Mouse (Mus musculus) kidney, adult 18-20 months (tissue): ENCODE measurements at regions not wholly inside any gene's neighbourhood (a gene's known extent, or its start where the extent isn't known, plus 50 kb on each side); places are given as distances from the start of the nearest gene placed in this dataset.

Experiments
- DNase-seq: peaks from one replicate; pipeline ENCODE4 v3.0.0; 2021

GRCm38 (mm10) chr2:173930606-173931177, 145.4 kb upstream of the Stx16 start:
- DNase-seq, result no peak

DNA sequence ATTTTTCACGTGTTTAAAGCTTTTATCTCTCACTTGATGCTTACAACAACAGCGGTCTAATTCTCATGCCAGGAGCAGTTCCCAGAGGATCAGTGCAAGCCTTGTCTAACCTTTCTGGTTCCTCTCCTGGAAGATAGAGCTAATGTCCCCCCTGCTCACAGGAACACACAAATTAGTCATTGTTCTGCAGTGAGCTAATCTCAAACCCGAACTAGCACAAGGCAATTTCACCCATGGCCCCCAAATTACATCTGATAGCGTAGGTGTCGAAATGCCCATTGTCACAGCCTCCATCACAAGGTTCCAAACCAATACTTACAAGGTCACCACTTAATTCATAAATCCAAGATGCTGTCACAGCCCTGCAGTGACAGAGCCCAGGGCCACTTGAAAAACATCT, 140.4 kb upstream of the Stx16 start:
- DNase-seq, result no peak

- DNase-seq, result no peak
These were observed 138.3 kb upstream of the Stx16 start for GRCm38 (mm10) chr2:173937531-173938439.

DNA sequence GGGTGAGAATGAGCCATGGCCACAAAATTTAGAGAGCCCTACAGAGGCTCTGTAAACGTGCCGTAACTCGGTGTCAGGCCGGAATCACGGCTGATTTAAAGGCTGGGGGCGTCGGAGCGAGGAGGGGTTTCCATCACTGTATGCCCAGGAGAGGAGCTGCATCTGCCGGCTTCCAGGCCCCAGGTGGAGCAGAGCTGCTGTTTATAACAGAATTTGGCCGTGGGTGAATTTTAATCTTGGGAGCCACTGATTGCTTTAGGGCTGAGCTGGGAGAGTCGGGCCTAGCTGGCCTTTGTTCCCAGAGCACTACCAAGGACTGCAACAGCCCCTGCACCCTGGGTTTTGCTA, 137.7 kb upstream of the Stx16 start:
- no peak for DNase-seq

- no peak for DNase-seq
These were observed 130.7 kb upstream of the Stx16 start for GRCm38 (mm10) chr2:173945441-173945840.

- DNase-seq, result peak; percentile 0
These were observed 127.5 kb upstream of the Stx16 start for GRCm38 (mm10) chr2:173948586-173948985.

DNA sequence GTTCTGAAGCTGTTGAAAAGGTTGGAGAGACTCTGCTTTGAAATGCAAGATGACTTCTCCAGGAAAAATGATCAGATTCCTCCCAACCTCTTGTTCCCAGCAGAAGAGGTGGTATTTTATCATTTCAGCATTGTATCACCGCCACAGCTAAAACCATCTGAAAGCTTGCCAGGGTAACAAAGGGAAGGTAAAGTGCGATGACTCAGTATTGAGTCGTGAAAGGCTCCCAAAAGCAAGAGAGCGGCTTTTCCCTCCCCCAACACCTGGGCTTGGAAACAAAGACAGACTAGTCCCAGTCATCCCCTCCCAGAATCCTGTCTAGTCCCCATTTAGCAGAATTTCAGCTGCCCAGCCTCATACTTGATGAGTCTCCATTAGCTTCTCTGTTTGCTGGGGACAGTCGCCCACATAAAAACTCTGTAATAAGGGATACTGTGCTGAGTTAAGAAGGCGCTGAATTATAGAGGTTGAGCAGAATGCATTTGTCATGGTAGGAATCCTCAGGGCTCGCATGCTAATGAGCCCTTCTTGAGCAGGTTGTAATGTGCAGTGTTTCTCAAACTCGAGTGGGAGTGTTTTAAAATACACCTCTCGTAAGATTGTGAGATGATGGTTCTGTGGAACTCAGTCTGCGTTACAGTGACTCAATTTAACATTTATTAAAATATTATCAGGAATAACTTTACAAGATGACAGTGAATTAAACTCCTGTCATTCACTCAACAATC, 125.8 kb upstream of the Stx16 start:
- DNase-seq, result peak; percentile 0

DNA sequence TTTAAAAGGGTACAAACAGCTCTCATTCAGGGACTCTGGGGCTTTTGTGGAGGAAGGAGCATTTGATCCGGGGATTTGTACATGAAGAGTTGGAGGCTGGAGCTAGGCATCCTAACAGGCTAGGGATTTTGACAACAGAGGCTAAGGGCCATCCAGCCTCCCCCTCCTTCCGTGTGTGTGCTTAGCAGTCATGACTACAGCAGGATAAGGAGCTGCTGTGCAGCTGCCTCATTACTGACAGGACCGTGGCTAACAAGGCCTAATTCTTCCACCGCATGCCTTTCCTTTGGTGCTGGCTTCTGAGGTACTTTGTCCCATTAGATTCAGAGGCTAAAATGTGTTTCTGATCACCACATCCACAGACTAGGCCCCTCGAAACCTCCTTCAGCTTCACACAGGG, 110.0 kb upstream of the Stx16 start:
- peak; percentile 1 for DNase-seq

GRCm38 (mm10) chr2:173970789-173971188, 105.3 kb upstream of the Stx16 start:
- DNase-seq, result peak; percentile 1

- DNase-seq, result peak; percentile 69
These were observed 99.6 kb upstream of the Stx16 start for GRCm38 (mm10) chr2:173976314-173977053.

DNA sequence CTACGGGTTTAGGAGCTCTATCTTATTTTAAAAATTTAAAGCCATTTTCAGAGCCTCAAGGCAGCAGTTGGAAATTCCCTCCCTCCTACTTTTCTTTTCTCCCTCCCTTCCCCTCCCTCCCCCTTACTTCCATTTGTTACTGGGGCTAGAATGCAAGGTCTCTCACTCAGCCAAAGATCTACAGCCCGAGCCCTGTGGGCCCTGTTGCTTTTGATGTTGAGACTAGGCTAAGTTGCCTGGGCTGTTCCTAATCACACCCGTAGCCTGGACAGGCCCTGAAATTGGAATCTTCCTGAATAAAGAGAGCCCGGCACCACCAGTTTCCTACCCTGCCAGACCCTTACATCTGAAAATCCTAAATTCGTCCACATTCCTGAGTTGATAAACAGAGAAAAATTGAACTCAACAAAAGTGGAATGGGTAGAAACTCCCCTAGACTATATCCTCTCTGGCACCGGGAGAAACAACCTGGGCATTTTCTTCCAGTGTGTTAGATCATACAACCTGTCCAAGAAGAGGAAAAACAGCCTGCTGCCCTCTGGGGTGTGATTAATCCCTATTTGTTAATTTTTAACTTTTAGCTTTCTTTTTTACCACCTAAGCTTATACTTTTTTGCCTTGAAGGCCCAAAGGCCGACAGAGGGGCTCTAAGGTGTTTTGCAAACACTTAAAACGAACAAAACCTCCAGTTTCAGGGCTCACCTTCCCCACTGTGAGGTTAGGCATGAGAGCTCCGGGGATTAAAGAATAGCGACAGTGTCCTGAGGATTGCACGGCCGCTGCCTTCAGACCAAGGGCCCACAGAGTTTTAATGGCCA, 98.7 kb upstream of the Stx16 start:
- peak; percentile 65 for DNase-seq

DNA sequence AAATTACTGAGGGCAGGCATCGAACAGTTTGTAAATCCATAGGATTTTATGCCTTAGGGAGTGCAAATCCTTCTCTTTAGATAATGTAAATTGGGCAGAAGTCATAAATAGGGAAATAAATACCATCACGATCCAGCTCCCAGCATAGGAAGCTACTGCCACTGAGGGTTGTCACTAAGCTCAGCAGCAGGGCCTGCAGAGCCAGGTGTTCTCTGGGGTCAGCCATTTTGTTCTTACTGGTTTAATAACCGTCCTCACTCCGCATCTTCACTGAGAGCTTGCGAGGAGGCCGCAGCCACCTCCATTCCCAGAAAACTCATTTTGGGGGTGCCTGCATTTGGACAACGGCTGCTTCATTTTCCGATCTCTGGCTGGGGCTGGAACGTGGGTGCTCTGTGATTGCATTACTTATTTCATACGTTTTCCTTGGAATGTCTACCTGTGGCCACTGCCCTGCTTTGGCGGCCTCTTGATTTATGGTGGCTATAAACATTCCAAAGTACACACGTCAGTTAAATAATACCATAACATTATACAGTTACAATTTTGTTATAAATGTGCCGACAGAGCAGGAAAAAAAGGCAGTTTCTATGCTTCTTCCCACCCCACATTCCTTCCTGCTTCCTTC, 97.9 kb upstream of the Stx16 start:
- no peak for DNase-seq

DNA sequence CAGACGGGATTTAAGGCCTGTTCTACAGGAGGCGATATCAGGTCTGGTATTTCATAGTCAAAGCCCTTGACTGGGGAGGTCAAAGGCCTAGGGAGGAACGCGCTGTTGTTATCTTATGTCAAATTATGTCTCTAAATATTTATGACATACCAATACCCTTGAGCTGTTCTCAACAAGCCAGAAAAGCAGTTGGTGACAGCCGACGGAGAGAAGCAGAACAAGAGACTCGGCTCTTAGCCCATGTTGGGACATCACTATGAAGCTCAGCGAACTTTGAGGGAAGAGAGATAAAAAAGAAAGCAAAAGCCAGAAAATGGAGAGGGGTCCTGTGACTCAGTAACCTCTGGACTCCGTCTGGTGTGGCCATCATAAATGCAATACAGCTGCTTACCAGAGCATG, 95.1 kb upstream of the Stx16 start:
- no peak for DNase-seq

DNA sequence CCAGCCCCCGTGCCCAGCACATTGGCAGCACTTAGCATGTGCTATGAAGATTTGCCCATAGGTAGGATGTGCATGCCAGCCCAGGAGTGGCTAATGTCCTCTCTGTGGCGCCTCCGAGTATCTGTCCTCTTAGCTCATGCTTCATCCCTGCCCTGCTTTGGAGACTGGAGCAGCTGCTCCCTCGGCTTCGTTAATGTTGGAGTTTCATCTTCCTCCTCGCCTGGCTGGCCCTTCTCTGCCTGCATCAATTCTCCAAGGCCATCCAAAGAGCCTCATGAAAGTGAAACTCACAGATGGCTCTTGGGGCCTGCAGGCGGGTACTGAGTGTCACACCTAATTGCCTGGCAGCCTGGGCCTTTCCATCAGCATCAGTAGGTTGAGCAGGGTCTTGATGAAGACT, 88.6 kb upstream of the Stx16 start:
- no peak for DNase-seq

- DNase-seq, result no peak
These were observed 88.2 kb upstream of the Stx16 start for GRCm38 (mm10) chr2:173987921-173988320.

GRCm38 (mm10) chr2:173988641-173989336, 87.3 kb upstream of the Stx16 start:
- no peak for DNase-seq

DNA sequence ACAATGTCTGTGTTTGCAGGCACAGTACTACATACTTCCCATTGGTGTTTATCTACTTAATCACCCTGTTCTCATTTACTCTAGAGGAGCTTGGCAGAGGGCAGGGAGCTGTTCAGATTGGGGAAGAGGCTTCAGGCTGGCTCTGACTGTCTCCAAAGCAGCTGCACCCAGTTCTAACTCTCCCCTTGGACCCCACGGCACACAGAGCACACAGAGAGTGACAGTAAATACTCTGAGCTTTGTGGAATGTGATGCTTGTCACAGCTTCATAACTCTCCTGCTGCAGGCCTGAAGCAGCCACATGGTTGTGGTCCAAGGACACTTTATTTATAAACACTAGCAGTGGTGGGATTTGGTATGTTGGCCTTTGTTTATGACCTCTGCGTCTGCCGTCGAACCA, 85.4 kb upstream of the Stx16 start:
- no peak for DNase-seq

GRCm38 (mm10) chr2:173991447-173991846, 84.7 kb upstream of the Stx16 start:
- no peak for DNase-seq

- peak; percentile 64 for DNase-seq
These were observed 84.1 kb upstream of the Stx16 start for GRCm38 (mm10) chr2:173992041-173992440.

DNA sequence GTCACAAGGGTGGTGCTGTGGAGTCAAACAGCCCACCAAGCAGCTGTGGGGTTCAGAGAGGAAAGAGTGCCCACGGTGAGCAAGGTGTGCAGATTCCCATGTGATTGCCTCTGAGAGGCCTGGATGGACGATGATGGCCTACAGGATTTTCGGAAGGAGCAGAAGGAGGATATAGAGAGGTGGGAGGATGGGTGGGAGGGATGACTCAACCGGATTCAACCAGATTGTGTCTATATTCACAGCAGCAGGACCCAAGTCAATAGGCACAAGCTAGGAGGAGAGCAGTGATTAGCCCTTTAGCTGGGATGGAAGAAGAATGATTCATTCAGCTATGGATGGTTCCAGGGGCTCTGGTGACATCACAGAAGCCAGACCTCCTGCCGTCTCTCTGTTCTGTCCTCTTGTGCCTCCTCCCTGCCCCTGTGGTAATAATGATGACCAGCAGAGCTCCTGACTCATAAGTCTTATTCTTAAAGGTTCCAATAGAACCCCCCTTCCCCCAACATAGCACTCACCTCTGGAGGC, 82.6 kb upstream of the Stx16 start:
- no peak for DNase-seq
